Mouse (Mus musculus): ENCODE results near the gene Prrg2. TPM values are rescaled to one million over a fixed set of nuclear protein-coding genes. Genes with fewer than 3 reads are reported as not detected.
"Not testable (repeated sequence)": the region's sequence is repeated elsewhere in the genome, so short reads cannot be mapped to it uniquely, and the experiment has no call there.

The Prrg2 gene
- 7.7 and 10.3 TPM in 2 replicates for total RNA-seq (2014; rRNA removed)
- polyA plus RNA-seq (2015; fragmentation: Nextera tagmentation; extraction: Ambion mirVana) = 13.7 and 15.7 TPM in 2 replicates

DNA sequence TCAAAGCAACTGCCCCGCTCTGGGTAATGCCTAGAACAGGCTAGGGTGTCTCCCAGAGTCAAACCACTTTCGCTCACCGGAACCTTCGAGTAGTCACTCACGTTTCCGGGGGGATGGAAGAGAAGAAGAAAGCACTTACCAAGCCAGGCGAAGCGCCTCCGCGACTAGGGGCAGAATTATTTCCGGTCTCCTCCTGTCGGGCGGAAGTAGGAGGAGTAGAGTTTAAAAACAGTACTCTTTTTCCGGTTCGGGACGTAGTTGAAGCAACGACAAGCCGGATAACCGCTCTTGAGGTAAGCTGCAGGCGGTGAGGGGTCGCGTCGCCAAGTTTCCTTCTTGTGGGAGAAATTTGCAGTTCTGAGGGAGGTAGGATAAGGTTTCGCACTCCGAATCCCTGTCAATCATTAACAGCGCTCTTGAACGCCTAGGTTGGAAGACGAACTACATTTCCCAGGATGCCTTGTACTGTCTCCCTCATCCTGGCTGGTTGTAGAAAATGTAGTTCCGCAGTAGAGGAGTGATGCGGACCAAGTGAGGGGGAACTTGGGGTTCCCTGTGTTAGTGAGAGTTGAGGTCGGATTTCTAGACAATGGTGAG lies at the start of gene Prrg2, which contains the start of gene Nosip:
TSS of gene Prrg2 (minus strand) at position 439 of the 597 bp plus-strand sequence.
TSS of gene Nosip (plus strand) at position 191 of the 597 bp plus-strand sequence.
- Histone ChIP-seq H3K27ac (ENCODE audit: low read depth, low read length) (peak within 1 kb of the TSS; percentile 91), H3K9me3 (ENCODE audit: low read length) (no peaks in the 10 kb centered on the region), H3K9ac (replicated peaks; ENCODE audit: low read length, poor library complexity, severe bottlenecking) (peak within 1 kb of the TSS; percentile 65), H3K27me3 (ENCODE audit: insufficient read depth, low read length) (no peaks in the 10 kb centered on the region), H3K4me3 (ENCODE audit: low read depth, low read length) (peak within 1 kb of the TSS; percentile 60), H3K4me2 (ENCODE audit: low read depth, low read length, poor library complexity, severe bottlenecking) (peak within 1 kb of the TSS; percentile 50), H3K4me1 (ENCODE audit: insufficient read depth, low read length) (peaks cover 18% of the 10 kb centered on the region; the same call in 1 of the 2 replicates), H3K36me3 (ENCODE audit: insufficient read depth, low read length) (no peaks in the 10 kb centered on the region)
- under 1% methylated on average over 31 of the region's 31 CpGs for WGBS
- DNase-seq (ENCODE audit: low spot score) (peak; percentile 99), ATAC-seq (ENCODE audit: low FRiP score) (peak; percentile 82)
- peak; percentile 63 for TF ChIP-seq CTCF (IDR thresholded peaks at IDR 0.05)

- 81% methylated on average over 2 of the region's 2 CpGs for WGBS
- no peaks in the 10 kb centered on the region for H3K27me3 ChIP-seq (ENCODE audit: insufficient read depth, low read length)
- H3K4me1 ChIP-seq (ENCODE audit: insufficient read depth, low read length) = no peaks in the 10 kb centered on the region
- H3K9ac ChIP-seq (replicated peaks; ENCODE audit: low read length, poor library complexity, severe bottlenecking) = no peak overlapping the region
- no peak overlapping the region for H3K27ac ChIP-seq (ENCODE audit: low read depth, low read length)
- no peak for DNase-seq (ENCODE audit: low spot score)
- no peak overlapping the region for H3K4me3 ChIP-seq (ENCODE audit: low read depth, low read length)
- no peaks in the 10 kb centered on the region for H3K36me3 ChIP-seq (ENCODE audit: insufficient read depth, low read length)
- TF ChIP-seq CTCF (IDR thresholded peaks at IDR 0.05) = no peak
- no peak overlapping the region for H3K4me2 ChIP-seq (ENCODE audit: low read depth, low read length, poor library complexity, severe bottlenecking)
- no peaks in the 10 kb centered on the region for H3K9me3 ChIP-seq (ENCODE audit: low read length)
- ATAC-seq (ENCODE audit: low FRiP score) = no peak
Observed at GRCm38 (mm10) chr7:45111940-45112339, 49.5 kb upstream of the Prrg2 start.

GRCm38 (mm10) chr7:45110089-45110488 lies 47.6 kb upstream of the Prrg2 start:
- H3K9me3 ChIP-seq (ENCODE audit: low read length); ATAC-seq (ENCODE audit: low FRiP score); H3K36me3 ChIP-seq (ENCODE audit: insufficient read depth, low read length); H3K9ac ChIP-seq (replicated peaks; ENCODE audit: low read length, poor library complexity, severe bottlenecking); H3K27me3 ChIP-seq (ENCODE audit: insufficient read depth, low read length); DNase-seq (ENCODE audit: low spot score); H3K4me3 ChIP-seq (ENCODE audit: low read depth, low read length); H3K4me2 ChIP-seq (ENCODE audit: low read depth, low read length, poor library complexity, severe bottlenecking); H3K27ac ChIP-seq (ENCODE audit: low read depth, low read length); H3K4me1 ChIP-seq (ENCODE audit: insufficient read depth, low read length): not testable (repeated sequence)
- WGBS = 93% methylated on average over 4 of the region's 4 CpGs

GRCm38 (mm10) chr7:45107052-45107645 lies 44.7 kb upstream of the Prrg2 start:
- Histone ChIP-seq H3K4me3 (ENCODE audit: low read depth, low read length) (no peak overlapping the region), H3K36me3 (ENCODE audit: insufficient read depth, low read length) (no peaks in the 10 kb centered on the region), H3K9ac (replicated peaks; ENCODE audit: low read length, poor library complexity, severe bottlenecking) (no peak overlapping the region), H3K27me3 (ENCODE audit: insufficient read depth, low read length) (no peaks in the 10 kb centered on the region), H3K9me3 (ENCODE audit: low read length) (no peaks in the 10 kb centered on the region), H3K4me2 (ENCODE audit: low read depth, low read length, poor library complexity, severe bottlenecking) (no peak overlapping the region), H3K4me1 (ENCODE audit: insufficient read depth, low read length) (no peaks in the 10 kb centered on the region), H3K27ac (ENCODE audit: low read depth, low read length) (no peak overlapping the region)
- TF ChIP-seq CTCF (IDR thresholded peaks at IDR 0.05) = no peak
- DNase-seq (ENCODE audit: low spot score) = no peak
- 48% methylated on average over 5 of the region's 5 CpGs for WGBS
- ATAC-seq (ENCODE audit: low FRiP score) = no peak

DNA sequence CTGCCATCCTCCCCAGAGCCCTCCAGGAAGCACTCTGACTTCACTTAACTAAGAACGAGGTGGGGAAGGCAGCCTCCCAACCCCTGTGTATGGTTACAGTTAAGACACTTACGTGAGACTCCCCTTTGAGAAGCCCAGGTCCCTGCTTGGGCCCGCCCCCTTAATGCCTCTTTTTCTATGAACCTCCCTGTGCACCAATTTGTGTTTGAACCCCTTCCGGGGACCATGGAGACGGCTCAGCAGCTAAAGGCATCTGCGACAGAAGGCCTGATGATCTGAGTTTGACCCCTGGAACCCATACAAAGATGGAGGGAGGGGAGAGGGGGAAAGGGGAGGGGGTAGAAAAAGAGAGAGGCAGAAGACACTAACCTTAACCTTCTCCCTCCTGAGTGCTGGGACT lies 44.0 kb upstream of the Prrg2 start:
- H3K9ac ChIP-seq (replicated peaks; ENCODE audit: low read length, poor library complexity, severe bottlenecking) = no peak overlapping the region
- no peaks in the 10 kb centered on the region for H3K4me1 ChIP-seq (ENCODE audit: insufficient read depth, low read length)
- no peaks in the 10 kb centered on the region for H3K27me3 ChIP-seq (ENCODE audit: insufficient read depth, low read length)
- no peak overlapping the region for H3K4me3 ChIP-seq (ENCODE audit: low read depth, low read length)
- WGBS = 18% methylated on average over 6 of the region's 6 CpGs
- H3K36me3 ChIP-seq (ENCODE audit: insufficient read depth, low read length) = no peaks in the 10 kb centered on the region
- H3K9me3 ChIP-seq (ENCODE audit: low read length) = no peaks in the 10 kb centered on the region
- ATAC-seq (ENCODE audit: low FRiP score) = no peak
- DNase-seq (ENCODE audit: low spot score) = no peak
- no peak for TF ChIP-seq CTCF (IDR thresholded peaks at IDR 0.05)
- no peak overlapping the region for H3K4me2 ChIP-seq (ENCODE audit: low read depth, low read length, poor library complexity, severe bottlenecking)
- H3K27ac ChIP-seq (ENCODE audit: low read depth, low read length) = no peak overlapping the region

DNA sequence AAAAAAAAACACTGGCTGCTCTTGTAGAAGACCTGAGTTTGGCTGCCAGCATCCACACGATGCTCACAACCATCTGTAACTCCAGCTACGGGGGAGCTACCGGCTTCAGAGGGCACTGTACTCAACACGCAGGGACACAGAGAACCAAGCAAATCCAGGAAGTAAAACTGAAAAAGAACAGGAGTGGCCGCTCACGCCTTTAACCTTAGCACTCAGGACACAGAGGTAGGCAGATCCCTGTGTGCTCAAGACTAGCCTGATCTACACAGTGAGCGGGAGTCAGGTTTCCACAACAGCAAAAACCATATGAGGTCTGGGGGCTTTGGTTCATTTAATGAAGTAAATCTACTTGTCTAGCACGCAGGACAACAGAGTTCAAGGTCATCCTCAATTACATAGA lies 43.0 kb upstream of the Prrg2 start:
- Histone ChIP-seq H3K27ac (ENCODE audit: low read depth, low read length) (no peak overlapping the region), H3K36me3 (ENCODE audit: insufficient read depth, low read length) (no peaks in the 10 kb centered on the region), H3K4me2 (ENCODE audit: low read depth, low read length, poor library complexity, severe bottlenecking) (no peak overlapping the region), H3K9ac (replicated peaks; ENCODE audit: low read length, poor library complexity, severe bottlenecking) (no peak overlapping the region), H3K9me3 (ENCODE audit: low read length) (no peaks in the 10 kb centered on the region), H3K27me3 (ENCODE audit: insufficient read depth, low read length) (no peaks in the 10 kb centered on the region), H3K4me1 (ENCODE audit: insufficient read depth, low read length) (no peaks in the 10 kb centered on the region), H3K4me3 (ENCODE audit: low read depth, low read length) (no peak overlapping the region)
- no peak for ATAC-seq (ENCODE audit: low FRiP score)
- no peak for DNase-seq (ENCODE audit: low spot score)
- no peak for TF ChIP-seq CTCF (IDR thresholded peaks at IDR 0.05)
- 83% methylated on average over 8 of the region's 8 CpGs for WGBS

Measured in midbrain, postnatal 0 days (tissue).